8 mouse cellular contexts compared by ENCODE assay signal in genomic region chr13:12680283-12680953, GRCm38 (mm10).
DNase-seq lines count a peak whose midpoint lies in the region; ATAC-seq and TF ChIP-seq lines count a peak whose summit lies in the region.
"Not testable (repeated sequence)": the region's sequence is repeated elsewhere in the genome, so short reads cannot be mapped to it uniquely, and the experiment has no call there.

No protein-coding gene starts in this region.

- H3K27ac ChIP-seq in hindbrain, embryonic 14.5 days; neural tube, embryonic 12.5 days: not testable (repeated sequence)

- H3K4me3 ChIP-seq in hindbrain, embryonic 14.5 days (replicated peaks; ENCODE audit: low read length); neural tube, embryonic 12.5 days: not testable (repeated sequence)
- H3K4me3 ChIP-seq in lung, adult 2 months (replicated peaks; ENCODE audit: extremely low read depth, low read depth, low read length) = peak overlapping the region; percentile 29

- DNase-seq in Patski (ENCODE audit: low read depth, low spot score); lung, adult 2 months: not testable (repeated sequence)
- peak; percentile 41 for DNase-seq in cerebellum, adult 9-10 months
- DNase-seq in frontal cortex, postnatal 25 days (ENCODE audit: low spot score in 2 of 2) = peak; percentile 19 to 49
- peak; percentile 76 for DNase-seq in hindbrain, embryonic 14.5 days (ENCODE audit: low spot score)
- DNase-seq in layer of hippocampus, postnatal 10 days (ENCODE audit: low spot score in 2 of 2) = peak; percentile 50 to 73
- peak; percentile 0 for DNase-seq in telencephalon, adult 2 months (ENCODE audit: low read depth, low spot score)

- POLR2A ChIA-PET in Patski (lab: Charles Lee) = not testable (repeated sequence)

- 17% methylated on average over 18 of the region's 19 CpGs for WGBS in hindbrain, embryonic 14.5 days
- WGBS in lung, adult 2 months = 10% methylated on average over 19 of the region's 19 CpGs
- 15% methylated on average over 19 of the region's 19 CpGs for WGBS in neural tube, embryonic 12.5 days

- not testable (repeated sequence) for TF ChIP-seq POLR2A in lung, adult 2 months (IDR thresholded peaks at IDR 0.05; ENCODE audit: borderline replicate concordance, extremely low read depth, low read depth, low read length)

- H3K9me3 ChIP-seq in hindbrain, embryonic 14.5 days (ENCODE audit: control insufficient read depth, low read length); neural tube, embryonic 12.5 days: not testable (repeated sequence)

- peak; percentile 76 for TF ChIP-seq CTCF in Patski (IDR thresholded peaks at IDR 0.05)
- TF ChIP-seq CTCF in lung, adult 2 months (IDR thresholded peaks at IDR 0.05; ENCODE audit: insufficient read depth, low read length) = peak; percentile 32

- H3K27me3 ChIP-seq in Patski; hindbrain, embryonic 14.5 days (ENCODE audit: control insufficient read depth, insufficient read depth, low read length); neural tube, embryonic 12.5 days (replicated peaks): not testable (repeated sequence)

- in situ Hi-C loops in Patski (cut with MboI; ENCODE audit: low pct_unique_long_range_greater_than_20kb) = loop anchor here (25.0 kb wide), 1 partner anchor 682 kb away; no protein-coding TSS in a partner anchor

- ATAC-seq in Patski = peak; percentile 72
- peak; percentile 62; the same call in 1 of the 2 replicates for ATAC-seq in hindbrain, embryonic 14.5 days (ENCODE audit: low FRiP score)
- peak; percentile 62 for ATAC-seq in neural tube, embryonic 12.5 days (ENCODE audit: low FRiP score, low read depth)

- peak overlapping the region; percentile 38 for H3K4me2 ChIP-seq in hindbrain, embryonic 14.5 days (replicated peaks)
- peak overlapping the region; percentile 44 for H3K4me2 ChIP-seq in neural tube, embryonic 12.5 days (replicated peaks)

- not testable (repeated sequence) for H3K36me3 ChIP-seq in hindbrain, embryonic 14.5 days (replicated peaks; ENCODE audit: control insufficient read depth, insufficient read depth); neural tube, embryonic 12.5 days

- peak overlapping the region; percentile 14; the same call in 1 of the 2 replicates for H3K9ac ChIP-seq in hindbrain, embryonic 14.5 days
- H3K9ac ChIP-seq in neural tube, embryonic 12.5 days = not testable (repeated sequence)

- CTCF ChIA-PET in Patski (lab: Charles Lee) = interaction anchor here (1.0 to 2.5 kb wide), 4 partner anchors 139 to 736 kb away, joined by 4 to 14 read pairs (median 5); no protein-coding TSS in a partner anchor

- H3K4me1 ChIP-seq in hindbrain, embryonic 14.5 days (replicated peaks; ENCODE audit: control insufficient read depth, insufficient read depth, low read length); lung, adult 2 months (ENCODE audit: control insufficient read depth, insufficient read depth, low read length); neural tube, embryonic 12.5 days: not testable (repeated sequence)
